Mouse (Mus musculus): ENCODE measurements at regions not wholly inside any gene's neighbourhood (a gene's known extent, or its start where the extent isn't known, plus 50 kb on each side); places are given as distances from the start of the nearest gene placed in this dataset.

DNA sequence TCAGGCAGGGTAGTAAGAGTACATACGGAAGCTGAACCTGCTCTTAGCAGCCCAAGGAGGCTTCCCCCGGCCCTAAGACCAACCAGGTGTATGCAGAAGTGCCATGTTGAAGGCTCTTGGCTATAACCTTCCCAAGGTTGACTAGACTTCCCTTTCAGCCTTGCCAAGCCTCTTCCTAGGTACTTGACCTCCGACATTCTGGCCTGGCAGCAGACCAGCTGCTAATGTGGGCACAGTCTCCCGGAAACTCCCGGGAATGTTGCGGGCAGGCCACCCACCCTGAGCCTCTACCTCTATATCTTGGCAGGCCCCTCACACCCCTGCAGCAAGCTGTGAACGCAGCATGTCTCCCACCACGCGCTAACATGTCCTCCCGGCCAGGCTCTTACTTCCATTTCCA is 201.1 kb downstream of the Thbs2 start:
- no peak for DNase-seq

DNA sequence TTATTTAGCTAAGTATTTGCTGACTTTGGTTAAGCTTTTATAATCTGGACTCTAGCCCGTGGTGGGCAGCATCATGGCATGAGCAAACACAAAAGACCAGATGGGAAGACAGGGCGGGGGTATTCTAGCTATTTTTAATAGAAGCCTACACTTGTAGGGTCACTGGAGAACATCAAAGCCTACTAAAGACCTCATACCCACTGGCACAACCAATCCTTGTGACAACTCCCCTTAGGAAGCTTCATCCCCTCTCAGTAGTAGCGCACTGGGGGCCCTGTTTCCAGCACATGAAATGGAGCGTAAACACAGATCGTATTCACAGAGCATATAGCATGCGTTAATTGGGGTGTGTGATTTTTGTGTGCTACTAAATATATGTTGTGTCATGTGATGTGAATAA is 202.4 kb downstream of the Smoc2 start:
- DNase-seq: no peak

DNA sequence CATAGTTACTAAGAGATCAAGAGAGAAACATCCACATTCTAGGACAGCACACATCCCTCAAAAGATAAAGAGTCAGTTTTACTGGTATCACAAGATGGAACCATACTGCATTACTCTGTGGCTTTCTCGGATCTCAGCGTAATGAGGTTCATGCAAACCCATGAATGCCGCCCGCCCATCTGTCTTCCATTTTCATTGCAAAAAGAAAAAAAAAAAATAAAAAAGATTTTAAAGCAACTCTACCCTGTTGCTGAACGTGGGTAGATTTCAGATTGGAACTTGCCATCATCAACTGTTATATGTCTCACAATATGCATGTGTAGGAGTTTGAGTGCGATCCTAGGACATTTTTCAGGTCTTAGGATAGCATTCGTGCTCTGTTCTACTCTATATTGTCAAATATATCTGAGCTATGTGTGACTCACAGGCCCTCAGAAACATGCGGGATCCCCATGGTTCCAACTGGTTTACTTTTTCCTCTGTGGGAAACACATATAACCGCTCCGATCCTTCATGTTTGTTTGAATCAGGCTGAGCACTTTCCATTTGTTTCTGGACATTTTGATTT is 199.7 kb downstream of the Smoc2 start:
- no peak for DNase-seq

DNA sequence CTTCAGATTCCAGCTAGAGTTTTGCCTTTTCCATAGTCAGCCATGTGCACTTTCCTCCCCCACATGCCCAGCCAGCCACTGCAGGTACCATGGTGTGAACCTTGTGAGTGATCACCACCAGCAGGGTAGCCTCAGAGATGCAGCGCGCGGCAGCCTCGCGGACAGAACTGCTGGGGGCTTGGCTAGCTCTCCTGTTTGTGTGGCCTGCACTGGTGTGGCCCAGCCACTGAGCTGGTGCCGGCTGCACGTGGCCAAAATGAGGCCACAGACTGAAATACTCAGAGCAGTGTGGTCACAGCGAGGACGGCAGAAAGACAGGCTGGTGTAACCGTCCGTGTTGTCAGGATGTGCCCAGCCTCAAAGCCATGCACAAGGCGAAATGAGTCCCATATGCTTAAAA is 197.4 kb downstream of the Smoc2 start:
- DNase-seq: no peak

DNA sequence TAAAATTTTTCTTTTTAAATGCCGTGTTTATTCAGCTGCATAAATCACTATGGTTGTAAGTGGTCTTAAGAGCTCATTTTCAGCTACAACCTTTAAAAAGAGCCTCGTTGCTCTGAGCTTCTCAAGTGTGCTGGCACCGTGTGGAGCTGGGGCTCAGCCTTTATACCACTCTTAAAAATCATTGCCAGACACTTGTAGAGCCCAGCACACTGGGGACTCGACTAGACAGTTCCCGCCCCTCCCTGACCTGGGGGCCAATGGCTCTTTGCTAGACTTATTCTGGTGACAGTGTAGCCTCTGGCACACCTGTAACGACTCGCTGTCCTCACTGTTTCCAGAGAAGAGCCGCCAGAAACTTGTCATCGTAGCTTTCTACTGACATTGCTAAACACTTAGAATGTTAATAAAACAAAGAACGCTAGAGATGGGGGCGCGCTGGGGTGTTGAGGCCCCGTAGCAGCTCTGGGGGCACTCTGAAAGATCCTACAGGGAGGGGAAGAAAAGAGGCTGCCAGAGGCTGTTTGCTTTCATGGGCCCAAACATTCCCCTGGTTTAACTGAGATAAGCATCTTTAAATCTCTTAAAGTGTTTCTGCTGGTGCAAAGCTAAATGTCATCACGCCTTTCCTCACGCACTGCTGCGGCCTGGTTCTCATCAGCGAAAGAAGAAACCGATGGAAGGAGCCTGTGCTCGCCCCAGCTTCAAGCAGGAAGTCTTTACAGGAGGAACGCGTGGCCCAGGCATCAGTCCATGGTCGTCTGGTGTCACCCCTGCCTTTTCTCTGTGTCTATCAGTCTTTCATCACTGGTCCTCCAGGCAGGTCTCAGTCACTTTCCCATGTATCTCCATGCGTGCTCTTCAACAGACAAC is 196.7 kb downstream of the Smoc2 start:
- DNase-seq: no peak

DNA sequence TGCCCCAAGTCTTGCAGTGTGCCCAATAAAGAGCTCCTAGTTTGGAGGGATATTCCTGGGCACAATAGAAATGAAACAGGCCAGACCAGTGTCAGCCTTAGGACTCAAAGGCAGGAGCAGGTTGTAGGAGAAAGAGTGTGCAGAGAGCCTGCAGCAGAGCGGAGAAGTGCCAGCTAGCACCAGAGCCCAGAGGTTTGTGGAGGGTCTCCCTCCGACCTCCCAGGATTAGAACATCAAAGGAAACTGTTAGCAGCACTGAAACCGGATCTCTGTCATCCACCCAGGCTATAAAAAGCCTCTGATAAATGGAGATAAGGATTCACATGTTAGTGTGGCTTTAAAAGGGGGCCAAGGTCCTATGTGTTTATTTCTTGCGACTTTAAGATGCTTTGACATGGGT is 196.0 kb downstream of the Smoc2 start:
- no peak for DNase-seq

DNA sequence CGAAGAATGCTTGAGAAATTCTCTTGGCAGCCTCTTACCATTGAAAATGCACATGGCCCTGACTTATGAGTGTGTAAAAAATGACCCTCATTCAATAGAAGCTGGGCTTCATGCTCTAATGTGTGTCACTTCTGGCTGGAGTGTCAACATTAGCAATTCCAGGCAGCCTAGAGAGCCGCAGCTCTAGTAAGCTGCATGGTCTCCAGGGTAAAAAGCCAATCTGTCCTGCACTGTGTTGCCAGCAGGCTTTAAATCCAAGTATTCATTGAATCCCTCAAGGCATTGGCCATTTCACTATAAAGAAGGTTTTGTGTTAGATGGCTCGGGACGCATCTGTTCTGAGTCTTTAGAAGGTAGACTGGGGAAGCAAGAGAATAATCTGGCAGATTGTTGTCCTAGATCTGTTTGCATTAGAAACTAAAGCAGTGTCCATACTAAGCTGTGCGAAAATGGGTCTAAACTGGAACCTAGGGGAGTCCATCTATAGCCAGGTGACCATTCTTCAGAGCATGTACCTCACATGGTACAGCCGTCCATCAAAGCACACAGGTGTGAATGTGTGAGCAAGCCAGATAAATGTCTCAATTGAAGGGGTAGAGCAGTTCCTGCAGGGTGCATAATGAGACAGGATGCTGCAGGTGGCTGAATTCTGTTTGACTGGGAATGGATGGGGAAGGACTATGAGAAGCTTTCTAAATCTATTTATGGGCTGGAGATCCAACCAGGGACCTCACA is 189.6 kb downstream of the Smoc2 start:
- DNase-seq: no peak

DNA sequence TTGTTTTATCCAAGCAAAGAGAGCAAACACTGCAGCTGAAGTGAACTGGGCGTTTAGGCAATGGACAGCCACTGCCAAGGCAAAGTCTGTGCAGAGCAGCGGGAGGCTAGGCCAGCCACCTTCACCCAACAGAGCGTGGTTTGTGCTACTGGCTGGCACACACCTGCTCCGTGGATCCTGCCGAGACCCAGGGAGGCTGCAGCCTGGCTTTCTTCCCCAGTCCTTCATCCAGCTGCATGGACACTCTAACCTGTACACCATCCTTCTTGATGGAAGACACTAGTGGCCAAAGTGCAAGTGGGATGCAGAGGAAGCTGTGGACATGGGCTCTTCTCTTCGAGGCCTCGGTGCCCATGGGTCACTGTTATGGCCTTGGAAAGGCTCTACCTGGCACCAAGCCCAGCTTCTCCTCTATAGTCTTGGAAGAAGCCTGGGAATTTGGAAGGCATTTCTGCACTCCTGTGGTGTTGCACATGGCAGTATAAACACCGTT is 176.0 kb downstream of the Smoc2 start:
- peak; percentile 82 for DNase-seq

Measured in cerebellum, adult 9-10 months (tissue).